Mouse (Mus musculus) megakaryocyte progenitor cell, adult 5-6 weeks (primary cell): ENCODE measurements at regions not wholly inside any gene's neighbourhood (a gene's known extent, or its start where the extent isn't known, plus 50 kb on each side); places are given as distances from the start of the nearest gene placed in this dataset.

Experiments used
- ATAC-seq: replicated peaks from 2 replicates; pipeline ENCODE4 v1.8.0; 2016; ENCODE audit warnings: mild to moderate bottlenecking, moderate TSS enrichment, inconsistent platforms; ENCODE audit not compliant: poor library complexity

DNA sequence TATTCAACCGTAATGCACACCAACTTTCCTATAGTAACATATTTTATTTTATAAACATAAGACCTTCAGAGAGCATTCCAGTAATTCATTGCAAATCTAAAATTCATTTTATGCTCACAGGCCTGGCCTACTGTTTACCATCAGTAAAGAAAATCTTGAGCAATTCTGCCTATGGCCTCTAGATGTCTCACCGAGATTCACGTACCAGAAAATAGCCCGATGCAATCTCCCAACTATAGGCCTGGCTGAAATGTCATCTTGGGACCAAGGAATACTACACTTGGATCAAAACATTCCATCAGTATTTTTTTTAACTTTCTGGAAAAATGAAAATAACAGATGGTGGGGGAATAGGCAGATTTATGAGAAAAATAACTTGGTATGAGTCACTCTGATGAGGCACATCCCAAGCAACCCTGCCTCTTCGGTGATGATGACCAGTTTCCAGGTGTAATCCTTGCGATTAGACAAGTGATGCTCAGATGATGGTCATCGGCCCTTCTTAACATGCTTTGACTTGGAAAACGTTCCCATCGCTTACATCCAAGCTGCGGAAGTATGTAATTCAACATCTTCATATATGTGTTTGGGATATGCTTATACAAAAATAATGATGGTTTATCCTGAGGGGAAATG, 439.9 kb downstream of the Nyap2 start:
- peak; percentile 63; the same call in 1 of the 2 replicates for ATAC-seq

DNA sequence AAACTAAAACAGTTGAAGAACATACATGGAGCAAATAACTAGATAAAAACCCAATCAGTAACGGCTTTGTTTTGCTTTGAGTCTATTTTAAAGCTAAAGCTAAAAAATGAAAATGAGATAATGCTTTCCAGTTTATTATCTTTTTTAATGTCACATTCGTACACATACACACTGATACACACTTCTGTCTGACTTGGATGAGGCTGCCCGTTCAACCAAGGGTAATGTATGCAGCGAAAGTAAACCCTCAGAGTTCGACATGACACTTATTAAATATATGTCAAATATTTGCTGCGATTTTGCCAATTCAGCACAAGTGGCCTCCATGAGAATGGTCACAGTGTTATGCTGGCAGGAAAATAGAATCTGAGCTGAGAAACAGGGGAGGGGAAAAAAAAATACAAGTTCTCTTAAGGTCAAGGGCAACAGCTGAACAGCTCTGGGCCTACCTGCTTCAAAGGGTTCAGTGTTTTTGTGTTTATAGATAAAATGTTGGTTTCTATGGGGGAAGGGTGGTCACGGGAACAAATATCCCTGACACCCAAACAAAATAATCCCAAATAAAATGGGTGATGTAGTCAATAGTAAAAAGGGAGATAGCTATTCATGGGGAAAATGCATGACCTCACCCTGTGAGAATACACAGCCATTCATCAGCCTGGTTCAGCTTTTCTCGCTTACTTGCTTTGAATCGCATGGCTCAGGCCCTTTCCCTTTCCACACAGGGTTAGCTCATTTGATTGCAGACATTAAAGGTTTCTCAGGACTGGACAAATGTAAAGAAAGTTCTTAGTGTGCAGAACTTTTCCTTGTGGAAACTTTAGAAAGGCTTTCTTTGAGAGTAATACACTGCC, 443.9 kb downstream of the Nyap2 start:
- ATAC-seq = no peak

DNA sequence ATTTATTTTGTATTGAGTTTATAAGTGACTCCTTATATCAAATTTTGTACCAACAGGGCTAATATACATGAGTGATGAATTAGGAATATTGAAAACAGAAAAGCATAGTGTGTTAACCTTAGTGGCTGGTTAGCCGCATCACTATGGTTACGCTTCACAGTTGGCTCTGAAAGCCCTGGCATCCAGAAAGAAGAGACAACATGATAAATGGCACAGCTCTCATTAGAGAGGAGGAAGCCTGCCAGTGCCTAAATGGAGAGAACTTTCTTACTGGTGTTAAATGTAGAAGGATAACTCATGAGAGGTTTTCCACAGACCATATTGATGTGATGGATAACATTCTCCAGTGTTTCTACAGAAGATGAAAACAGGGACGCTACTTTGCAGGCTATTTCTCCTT, 446.2 kb downstream of the Nyap2 start:
- no peak for ATAC-seq

DNA sequence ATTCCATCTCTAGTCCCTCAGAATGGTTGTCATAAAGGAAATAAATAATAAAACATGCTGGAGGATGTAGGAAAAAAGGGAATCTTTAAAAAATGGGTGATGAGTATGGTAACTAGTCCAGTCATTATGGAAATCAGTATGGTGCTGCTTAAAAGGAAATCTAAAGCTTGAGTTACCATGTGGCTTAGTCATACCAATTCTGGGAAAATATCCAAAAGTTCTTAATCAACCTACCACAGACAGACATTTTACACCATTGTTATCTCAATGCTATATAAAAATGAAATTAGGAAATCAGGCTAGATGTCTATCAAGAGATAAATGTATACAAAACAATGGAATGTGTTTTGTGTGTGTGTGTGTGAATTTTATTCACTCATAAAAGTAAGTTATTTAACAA, 449.1 kb downstream of the Nyap2 start:
- no peak for ATAC-seq

DNA sequence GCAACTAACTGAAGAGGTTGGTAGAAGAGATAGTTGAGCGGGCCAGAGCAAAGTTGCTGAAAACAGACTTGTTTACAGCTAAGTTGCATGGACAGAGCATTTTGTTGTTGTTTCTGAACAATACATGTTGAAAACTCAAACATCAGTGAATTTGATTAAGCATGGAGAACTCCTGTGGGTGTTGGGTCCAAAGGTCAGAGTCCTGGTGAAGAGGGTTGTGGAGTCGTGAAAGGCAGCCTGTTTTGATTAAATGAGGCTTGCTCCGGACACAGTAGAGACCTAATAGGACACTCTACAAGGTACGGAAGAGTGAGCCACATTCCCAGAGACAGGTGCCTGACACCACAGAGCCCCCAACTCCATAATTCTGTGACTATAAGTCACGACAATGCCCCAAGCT, 461.1 kb downstream of the Nyap2 start:
- ATAC-seq = no peak

DNA sequence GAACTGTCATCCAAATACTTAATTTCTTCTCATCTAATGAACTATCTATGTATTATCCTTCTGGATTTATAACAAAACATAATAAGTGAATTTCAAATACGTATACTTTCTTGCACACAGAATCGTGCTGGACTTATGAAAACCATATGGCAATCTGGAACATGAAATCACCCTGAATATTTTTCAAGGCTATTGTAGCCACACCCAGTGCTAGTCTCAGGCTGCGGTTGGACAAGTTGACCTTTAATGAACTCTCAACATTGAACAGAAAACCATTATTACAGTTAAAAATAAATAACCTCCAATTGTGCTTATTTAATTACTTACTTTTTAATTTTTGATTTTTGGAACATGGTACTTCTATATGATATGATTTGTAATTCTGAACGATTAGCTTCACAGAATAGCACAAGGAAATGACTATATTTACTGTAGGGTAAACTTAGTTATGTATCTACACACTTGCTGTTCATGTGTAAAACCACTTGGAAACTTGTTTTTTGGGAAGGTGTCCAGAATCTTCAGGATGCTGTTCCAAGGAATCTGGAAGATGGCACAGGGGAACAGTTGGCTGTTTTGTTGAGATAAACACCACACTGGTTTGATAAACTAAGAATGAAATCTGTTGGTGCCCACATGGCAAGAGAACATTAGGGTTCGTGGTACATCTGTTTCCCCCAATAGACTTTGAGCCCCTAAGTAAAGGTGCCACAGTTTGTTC, 463.0 kb downstream of the Nyap2 start:
- ATAC-seq = no peak

DNA sequence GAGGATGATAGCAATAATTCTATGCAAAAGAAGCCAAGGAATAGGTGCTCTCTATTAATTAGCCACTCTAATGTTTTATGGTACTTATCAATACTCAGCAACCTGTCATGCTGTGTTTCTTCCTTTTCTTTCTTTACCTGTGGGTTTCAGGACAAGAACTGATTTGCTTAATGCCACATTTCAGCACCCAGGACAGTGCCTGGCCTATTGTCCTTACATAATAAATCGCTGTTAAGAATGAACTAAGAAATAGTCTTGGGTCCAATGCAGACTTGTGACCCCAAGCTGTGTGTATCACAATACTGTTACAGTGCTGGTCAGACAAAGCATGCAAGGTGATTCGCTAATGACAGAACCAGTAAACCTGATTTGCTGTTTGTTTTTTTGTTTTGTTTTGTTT, 472.2 kb downstream of the Nyap2 start:
- ATAC-seq = no peak

DNA sequence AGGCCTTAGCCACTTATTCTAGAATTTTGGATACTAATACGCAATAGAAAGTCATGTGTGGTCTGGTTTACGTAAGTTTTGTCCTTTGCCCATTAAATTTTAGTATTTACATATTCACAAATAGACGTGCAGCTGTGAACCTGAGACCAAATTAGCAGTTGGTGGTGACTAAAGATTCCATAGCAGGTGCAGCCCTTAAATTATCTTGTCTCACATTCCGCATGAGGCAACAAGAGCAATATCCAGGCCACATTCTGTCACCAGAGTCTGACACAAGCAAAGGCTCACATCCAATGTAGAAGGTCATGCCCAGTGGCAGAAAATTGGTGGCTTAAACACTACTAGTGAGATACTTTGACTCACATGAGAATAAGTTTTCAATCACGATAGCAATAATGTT, 473.0 kb downstream of the Nyap2 start:
- no peak for ATAC-seq

DNA sequence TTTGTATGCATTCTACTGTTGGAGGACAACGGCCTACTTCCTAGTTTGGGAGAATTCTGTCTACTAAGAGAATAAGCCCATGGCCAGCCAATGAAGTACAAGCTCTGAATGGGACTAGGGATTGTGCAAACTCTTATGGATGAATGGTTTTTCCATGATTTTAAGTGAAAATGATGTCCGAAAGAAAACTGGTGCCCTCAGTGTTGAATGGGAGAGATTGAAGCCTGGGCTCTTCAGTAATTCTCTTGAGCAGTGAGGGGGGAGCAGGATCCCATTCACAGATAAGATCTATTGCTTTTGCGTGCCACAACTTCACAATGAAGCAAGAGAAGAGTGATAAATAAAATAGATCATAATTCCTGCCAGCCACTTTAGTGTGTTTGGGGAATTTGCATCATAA, 476.0 kb downstream of the Nyap2 start:
- no peak for ATAC-seq

DNA sequence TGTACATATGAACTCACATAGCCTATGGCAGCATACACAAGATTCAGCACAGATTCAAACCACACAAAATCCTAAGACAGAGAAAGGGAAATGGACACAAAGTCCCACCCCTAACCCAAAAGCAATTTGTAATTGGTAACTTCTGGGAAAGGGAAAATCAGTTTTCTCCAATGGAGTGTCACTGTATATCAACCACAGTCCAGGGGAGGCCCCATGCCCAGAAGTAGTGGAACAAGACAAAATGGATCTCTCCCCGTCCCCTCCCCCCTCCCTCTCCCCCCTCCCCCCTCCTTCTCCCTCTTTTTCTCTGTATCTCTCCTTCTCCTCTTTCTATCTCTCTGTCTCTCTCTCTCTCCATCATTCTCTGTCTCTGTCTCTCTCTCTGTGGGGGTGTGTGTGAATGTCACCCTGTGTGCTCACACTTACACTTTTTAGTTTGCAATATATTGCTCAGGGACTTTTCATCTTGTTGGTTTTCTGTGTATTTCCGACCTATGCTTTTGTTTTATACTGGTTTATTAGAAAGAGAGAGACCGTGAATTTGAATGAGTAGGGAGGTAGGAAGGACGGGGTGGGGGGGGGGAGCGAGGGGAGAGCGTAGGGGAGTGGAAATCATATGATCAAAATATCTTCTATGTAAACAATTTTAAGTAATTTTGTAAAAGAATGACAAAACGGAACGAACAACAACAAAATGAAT, 500.4 kb downstream of the Nyap2 start:
- ATAC-seq = no peak

DNA sequence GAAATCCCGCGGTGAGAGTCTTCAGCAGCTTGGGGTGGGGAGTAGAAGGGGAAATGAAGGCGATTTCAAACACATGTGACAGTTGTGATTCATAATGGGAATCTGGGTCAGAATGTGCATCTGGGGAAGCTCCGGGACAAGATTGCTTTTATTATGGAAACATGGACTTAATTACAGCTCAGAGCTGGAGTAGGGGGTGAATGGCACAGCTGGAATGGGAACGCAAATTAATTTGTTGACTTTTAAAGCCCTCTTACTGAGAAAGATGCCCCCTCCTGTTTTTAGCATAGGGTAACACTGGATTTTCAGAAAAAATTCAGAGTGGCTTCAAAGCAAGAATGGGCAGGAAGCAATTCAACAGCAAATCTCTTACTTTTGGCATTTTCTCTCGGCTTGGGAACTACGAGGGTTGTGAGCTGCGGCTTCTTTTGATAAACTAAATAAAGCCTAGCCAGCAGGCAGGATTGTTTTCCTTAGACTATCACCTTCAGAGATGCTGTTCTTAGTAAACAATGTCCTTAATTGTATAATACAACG, 501.0 kb downstream of the Nyap2 start:
- ATAC-seq = no peak

DNA sequence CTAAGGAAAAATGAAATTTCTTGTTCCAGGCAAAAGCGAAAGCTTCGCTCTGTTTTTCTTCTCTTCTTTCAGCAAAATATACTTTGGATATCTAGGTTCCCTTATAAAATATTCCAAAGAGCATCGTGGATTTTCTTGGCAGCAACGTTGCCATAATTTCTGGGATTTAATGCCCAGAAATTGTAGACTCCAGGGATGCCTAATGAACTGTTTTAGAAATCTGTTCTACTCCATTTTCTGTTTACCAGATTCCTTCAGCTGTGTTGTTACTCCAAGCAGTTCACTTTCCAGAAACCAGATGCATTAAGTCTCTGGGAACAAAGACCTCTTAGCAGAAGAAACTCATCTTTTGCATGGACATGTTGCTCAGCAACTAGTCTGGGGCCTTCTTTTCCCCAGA, 504.5 kb downstream of the Nyap2 start:
- no peak for ATAC-seq

DNA sequence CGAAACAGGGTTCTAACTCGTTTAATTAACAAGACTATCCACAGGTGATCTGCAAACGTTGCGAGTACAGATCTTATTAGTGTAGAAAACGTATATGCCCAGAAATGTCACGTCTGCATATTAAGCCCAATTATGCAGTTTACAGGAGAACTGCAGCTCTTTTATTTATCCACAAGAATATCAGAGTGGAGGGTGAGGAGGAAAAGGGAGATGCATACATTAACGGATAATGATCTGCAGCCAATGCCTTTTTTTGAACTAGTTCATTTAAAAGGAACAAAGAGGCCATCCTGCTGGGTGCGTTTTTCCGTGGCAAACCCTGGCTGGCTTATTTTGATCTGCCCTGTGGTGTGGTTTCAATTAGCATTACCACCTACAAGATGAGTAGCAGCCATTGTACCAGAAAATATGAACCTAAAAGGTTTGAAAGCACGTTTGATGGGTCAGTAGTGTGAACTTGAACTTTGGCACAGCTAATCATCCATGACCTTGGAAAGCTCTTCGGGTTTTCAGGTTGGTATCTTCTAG, 511.1 kb downstream of the Nyap2 start:
- ATAC-seq = no peak

DNA sequence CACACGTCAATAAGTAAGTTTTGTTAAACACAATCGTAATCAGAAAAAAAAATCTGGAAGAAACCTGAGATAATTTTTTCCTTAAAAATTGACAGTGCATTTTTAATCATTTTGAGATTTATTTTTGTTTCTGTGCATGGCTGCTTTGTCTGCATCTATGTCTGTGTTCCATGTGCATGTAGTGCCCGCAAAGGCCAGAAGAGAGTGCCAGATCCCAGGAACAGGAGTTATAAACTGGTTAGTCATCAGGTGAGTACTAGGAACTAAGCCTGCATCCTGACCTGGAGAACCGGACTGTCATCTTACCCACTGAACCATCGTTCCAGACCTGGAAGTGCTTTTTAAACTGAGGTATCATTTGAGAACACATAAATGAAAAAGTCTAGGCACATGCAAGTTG, 514.9 kb downstream of the Nyap2 start:
- ATAC-seq = no peak

DNA sequence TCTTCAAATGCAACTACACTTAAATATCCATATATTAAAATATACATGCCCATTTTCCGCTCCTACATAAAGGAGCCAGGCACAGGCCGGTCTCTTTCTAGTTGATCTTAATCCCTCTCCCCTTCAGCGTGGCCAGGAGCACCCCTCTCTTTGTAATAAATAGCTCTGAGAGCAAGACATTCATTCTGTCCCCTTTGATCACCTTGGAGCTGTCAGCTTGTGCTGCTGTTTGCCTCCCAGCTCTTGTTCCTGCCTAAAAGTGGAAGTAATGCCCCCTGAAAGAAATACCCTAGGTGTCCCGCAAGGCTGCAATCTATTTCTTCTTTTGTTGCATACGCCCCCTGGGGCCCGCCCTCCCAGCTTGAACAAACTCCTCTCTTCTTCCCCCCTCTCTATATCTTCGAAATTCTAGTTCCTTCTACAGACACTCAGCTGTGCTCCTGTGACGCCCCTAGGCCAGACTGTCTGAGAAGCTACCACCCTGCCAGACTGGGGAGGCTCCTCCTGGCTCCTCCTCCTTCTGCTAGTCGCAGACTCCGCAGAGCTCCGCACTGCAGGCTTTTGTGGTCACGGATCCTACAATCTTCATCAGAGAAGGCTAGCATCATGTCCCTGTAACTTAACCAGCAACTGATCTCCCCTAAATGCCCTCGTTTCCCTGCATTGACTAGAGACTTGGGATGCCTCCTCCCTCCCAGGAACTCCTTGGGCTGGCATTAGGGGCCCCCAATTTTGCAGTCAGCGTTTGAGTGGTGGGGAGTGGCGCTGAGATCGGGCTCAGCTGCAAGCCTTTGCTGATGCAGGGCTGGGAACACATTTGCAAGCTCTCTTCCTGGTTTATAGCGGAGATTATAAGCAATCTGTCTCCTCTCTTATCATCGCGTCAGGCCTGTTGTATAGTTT, 516.8 kb downstream of the Nyap2 start:
- ATAC-seq = no peak

DNA sequence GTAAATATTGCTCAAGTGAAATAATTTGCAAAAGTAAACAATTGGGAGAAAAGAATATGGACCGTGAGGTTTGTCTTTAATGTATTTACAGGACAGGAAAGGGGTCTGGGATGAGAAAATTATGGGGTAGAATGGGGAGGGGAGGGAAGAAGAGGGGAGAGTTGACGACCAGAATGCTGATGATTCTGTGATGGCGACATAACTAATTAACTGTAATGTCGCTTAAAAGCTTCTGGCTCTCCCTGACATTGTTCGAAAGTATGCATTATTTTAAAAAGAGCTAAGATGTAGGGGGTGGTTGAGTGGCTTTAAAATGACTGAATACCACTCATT, 517.4 kb downstream of the Nyap2 start:
- ATAC-seq = no peak

DNA sequence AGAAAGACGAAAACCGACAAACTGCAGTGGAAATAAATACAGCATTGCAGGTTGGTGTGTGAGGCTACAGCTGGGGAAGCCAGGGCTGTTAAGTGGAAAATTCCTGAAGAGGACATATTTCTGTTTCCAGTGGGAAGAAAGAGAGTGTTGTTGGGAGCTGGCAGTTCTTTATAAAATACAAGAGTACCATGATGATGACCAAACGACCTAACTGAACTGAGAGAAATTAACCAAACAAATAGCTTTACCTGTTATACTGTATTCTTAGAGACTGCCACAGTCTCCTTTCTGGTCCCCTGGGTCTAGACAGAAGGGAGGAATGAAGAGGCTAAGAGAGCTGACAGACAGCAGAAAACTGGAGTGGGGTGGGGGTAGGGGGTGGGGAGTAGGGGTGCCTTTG, 517.9 kb downstream of the Nyap2 start:
- no peak for ATAC-seq

DNA sequence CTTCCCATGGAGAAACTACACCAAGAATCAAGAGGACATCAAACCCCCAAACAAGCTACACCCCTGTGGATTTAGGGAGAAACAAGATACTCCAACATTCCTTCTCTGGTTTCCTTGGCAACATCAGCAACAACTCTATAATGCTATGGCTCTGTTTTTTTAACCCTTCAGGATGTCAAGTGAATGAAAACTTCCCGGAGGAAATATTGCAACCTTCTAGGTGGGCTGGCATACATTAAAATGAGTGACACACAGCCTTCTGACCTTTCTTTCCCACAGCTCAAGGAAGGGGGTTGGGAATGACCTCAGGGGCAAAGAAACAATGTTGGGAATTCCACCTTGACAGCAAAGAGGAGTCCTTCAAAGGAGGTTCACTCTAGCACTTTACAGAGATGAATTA, 532.0 kb downstream of the Nyap2 start:
- no peak for ATAC-seq

DNA sequence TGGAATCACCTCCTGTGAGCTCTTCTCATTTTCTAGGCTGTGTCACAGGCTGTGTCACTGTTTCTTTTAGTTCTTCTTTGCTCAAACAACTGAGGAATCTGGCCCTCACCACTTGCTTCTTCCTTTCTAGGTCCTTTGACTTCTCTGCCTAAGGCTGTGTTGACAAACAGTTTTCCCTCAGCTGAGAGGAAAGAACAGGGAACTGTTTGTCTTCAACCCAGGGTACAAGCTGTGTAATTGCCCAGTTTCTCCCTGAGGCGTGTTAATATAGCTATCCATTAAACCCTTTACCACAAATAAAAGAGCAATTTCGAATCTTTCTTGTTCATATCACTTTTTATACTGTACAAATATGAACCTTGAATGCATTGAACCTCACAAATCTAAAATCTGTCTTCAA, 542.1 kb downstream of the Nyap2 start:
- no peak for ATAC-seq

DNA sequence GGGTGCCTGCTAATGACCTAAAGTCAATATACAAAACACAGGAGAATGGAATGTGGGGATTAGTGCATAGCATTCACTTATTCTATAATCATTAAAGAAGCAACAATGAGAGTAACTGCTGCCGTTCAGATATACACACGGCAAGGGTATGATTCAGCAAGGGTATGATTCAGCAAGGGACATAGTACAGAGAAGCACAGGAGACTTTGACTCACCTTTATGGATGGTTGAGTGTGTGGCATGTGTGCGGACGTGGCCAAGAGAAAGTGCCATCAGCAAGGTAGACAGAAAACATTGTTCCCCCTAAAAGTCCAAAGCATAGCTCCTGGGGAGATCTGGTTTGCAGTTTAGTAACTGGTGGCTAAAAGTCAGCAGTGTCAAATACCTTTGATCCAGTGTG, 547.4 kb downstream of the Nyap2 start:
- ATAC-seq = no peak
